Mouse (Mus musculus) thymus, adult 18-20 months (tissue): ENCODE data around the gene Itgb5.
A peak's percentile ranks its signal among the peaks of the same experiment; 100 is the strongest.

Experiments used
- DNase-seq, 2 experiments: peaks; one replicate each; pipeline ENCODE4 v3.0.0; 2022; ENCODE audit warnings: mixed read lengths in 2 of 2

Gene Itgb5

GRCm38 (mm10) chr16:33829301-33829831, at the start of gene Itgb5:
Itgb5 (plus strand) TSS chr16:33829665.
- DNase-seq, result peak; percentile 7 to 9

GRCm38 (mm10) chr16:33781789-33782728, 47.4 kb upstream of the Itgb5 start:
- DNase-seq, result no peak

- no peak for DNase-seq
Observed at GRCm38 (mm10) chr16:33782729-33783091, 46.8 kb upstream of the Itgb5 start.

GRCm38 (mm10) chr16:33784547-33784946, 44.9 kb upstream of the Itgb5 start:
- DNase-seq, result no peak

- DNase-seq, result no peak
Observed at GRCm38 (mm10) chr16:33785092-33785704, 44.3 kb upstream of the Itgb5 start.

- no peak for DNase-seq
Observed at GRCm38 (mm10) chr16:33786657-33787390, 42.6 kb upstream of the Itgb5 start.

- no peak for DNase-seq
Observed at GRCm38 (mm10) chr16:33793846-33794791, 35.3 kb upstream of the Itgb5 start, which contains the start of gene Muc13. Muc13 (plus strand) TSS chr16:33794037.

- DNase-seq, result no peak
Observed at GRCm38 (mm10) chr16:33795106-33795505, 34.4 kb upstream of the Itgb5 start.

GRCm38 (mm10) chr16:33795887-33796286, 33.6 kb upstream of the Itgb5 start:
- no peak for DNase-seq

- DNase-seq, result no peak
Observed at GRCm38 (mm10) chr16:33796756-33797155, 32.7 kb upstream of the Itgb5 start.

GRCm38 (mm10) chr16:33797860-33798259, 31.6 kb upstream of the Itgb5 start:
- no peak for DNase-seq

- DNase-seq, result no peak
Observed at GRCm38 (mm10) chr16:33810002-33810401, 19.5 kb upstream of the Itgb5 start.

GRCm38 (mm10) chr16:33818413-33819165, 10.9 kb upstream of the Itgb5 start:
- DNase-seq, result no peak

GRCm38 (mm10) chr16:33820269-33821178, 8.9 kb upstream of the Itgb5 start:
- peak; percentile 40 to 54 for DNase-seq

- DNase-seq, result no peak
Observed at GRCm38 (mm10) chr16:33824603-33825002, 4.9 kb upstream of the Itgb5 start.

GRCm38 (mm10) chr16:33828496-33828895, 969 bp upstream of the Itgb5 start:
- no peak for DNase-seq

- peak; percentile 17 to 26 for DNase-seq
Observed at GRCm38 (mm10) chr16:33829842-33830511, 512 bp downstream of the Itgb5 start.

GRCm38 (mm10) chr16:33830512-33831105, 1.1 kb downstream of the Itgb5 start:
- no peak for DNase-seq

- DNase-seq, result no peak
Observed at GRCm38 (mm10) chr16:33832057-33832456, 2.6 kb downstream of the Itgb5 start.
